Mouse (Mus musculus): Measurements from ENCODE around the gene Fam151b. TPM values are rescaled to one million over a fixed set of nuclear protein-coding genes. Genes with fewer than 3 reads are reported as not detected.

Gene Fam151b
- polyA plus RNA-seq (2015; fragmentation: Nextera tagmentation; extraction: Ambion mirVana) = not detected in 2 replicates

GRCm38 (mm10) chr13:92483852-92484463 is at the start of gene Fam151b:
TSS of gene Fam151b (minus strand) at chr13:92484015.
- 6% methylated on average over 19 of the region's 19 CpGs for whole genome bisulfite sequencing
- no peaks in the 10 kb centered on the region for H3K4me1 ChIP-seq (ENCODE audit: control insufficient read depth, insufficient read depth, low read length)
- no peaks in the 10 kb centered on the region for H3K27me3 ChIP-seq (replicated peaks; ENCODE audit: control insufficient read depth, insufficient read depth, low read length)
- H3K27ac ChIP-seq (ENCODE audit: low read length) = 0 out of 2 replicates have a peak within 1 kb of the TSS, but pooled peaks have one; percentile 6
- H3K4me2 ChIP-seq (ENCODE audit: low read depth, low read length) = peak within 1 kb of the TSS; percentile 59
- peak; percentile 100 for ATAC-seq
- peak within 1 kb of the TSS; percentile 56 for H3K4me3 ChIP-seq (ENCODE audit: low read length)
- H3K9me3 ChIP-seq (ENCODE audit: control insufficient read depth, low read length) = no peaks in the 10 kb centered on the region
- H3K9ac ChIP-seq (ENCODE audit: low read depth, low read length) = peak within 1 kb of the TSS; percentile 51
- no peaks in the 10 kb centered on the region for H3K36me3 ChIP-seq (ENCODE audit: control insufficient read depth, insufficient read depth, low read length)

GRCm38 (mm10) chr13:92532216-92532615 is 48.4 kb upstream of the Fam151b start:
- Histone ChIP-seq H3K27ac (ENCODE audit: low read length) (no peak overlapping the region), H3K9ac (ENCODE audit: low read depth, low read length) (no peak overlapping the region), H3K4me2 (ENCODE audit: low read depth, low read length) (no peak overlapping the region), H3K4me3 (ENCODE audit: low read length) (no peak overlapping the region), H3K36me3 (ENCODE audit: control insufficient read depth, insufficient read depth, low read length) (no peaks in the 10 kb centered on the region), H3K27me3 (replicated peaks; ENCODE audit: control insufficient read depth, insufficient read depth, low read length) (no peaks in the 10 kb centered on the region), H3K4me1 (ENCODE audit: control insufficient read depth, insufficient read depth, low read length) (peaks cover 8% of the 10 kb centered on the region), H3K9me3 (ENCODE audit: control insufficient read depth, low read length) (no peaks in the 10 kb centered on the region)
- 44% methylated on average over 2 of the region's 2 CpGs for WGBS
- no peak for ATAC-seq

- no peaks in the 10 kb centered on the region for H3K9me3 ChIP-seq (ENCODE audit: control insufficient read depth, low read length)
- peak overlapping the region; percentile 79 for H3K4me3 ChIP-seq (ENCODE audit: low read length)
- peak overlapping the region; percentile 71 for H3K4me2 ChIP-seq (ENCODE audit: low read depth, low read length)
- 5% methylated on average over 15 of the region's 15 CpGs for WGBS
- H3K9ac ChIP-seq (ENCODE audit: low read depth, low read length) = peak overlapping the region; percentile 85
- no peaks in the 10 kb centered on the region for H3K27me3 ChIP-seq (replicated peaks; ENCODE audit: control insufficient read depth, insufficient read depth, low read length)
- H3K27ac ChIP-seq (ENCODE audit: low read length) = peak overlapping the region; percentile 97
- H3K36me3 ChIP-seq (ENCODE audit: control insufficient read depth, insufficient read depth, low read length) = no peaks in the 10 kb centered on the region
- H3K4me1 ChIP-seq (ENCODE audit: control insufficient read depth, insufficient read depth, low read length) = peaks cover 8% of the 10 kb centered on the region
- ATAC-seq = no peak
Observed at GRCm38 (mm10) chr13:92531237-92531636, 47.4 kb upstream of the Fam151b start.

- Histone ChIP-seq H3K9me3 (ENCODE audit: control insufficient read depth, low read length) (no peaks in the 10 kb centered on the region), H3K4me1 (ENCODE audit: control insufficient read depth, insufficient read depth, low read length) (peaks cover 8% of the 10 kb centered on the region), H3K4me2 (ENCODE audit: low read depth, low read length) (peak within 1 kb of the TSS; percentile 71), H3K27ac (ENCODE audit: low read length) (peak within 1 kb of the TSS; percentile 97), H3K27me3 (replicated peaks; ENCODE audit: control insufficient read depth, insufficient read depth, low read length) (no peaks in the 10 kb centered on the region), H3K4me3 (ENCODE audit: low read length) (peak within 1 kb of the TSS; percentile 79), H3K36me3 (ENCODE audit: control insufficient read depth, insufficient read depth, low read length) (no peaks in the 10 kb centered on the region), H3K9ac (ENCODE audit: low read depth, low read length) (peak within 1 kb of the TSS; percentile 85)
- ATAC-seq = peak; percentile 98
- WGBS = 0% methylated on average over 46 of the region's 46 CpGs
Observed at GRCm38 (mm10) chr13:92530721-92531211, 47.0 kb upstream of the Fam151b start, which contains the start of gene Zfyve16. TSS of gene Zfyve16 (minus strand) at chr13:92530868.

- no peaks in the 10 kb centered on the region for H3K9me3 ChIP-seq (ENCODE audit: control insufficient read depth, low read length)
- ATAC-seq = peak; percentile 93
- peak overlapping the region; percentile 97 for H3K27ac ChIP-seq (ENCODE audit: low read length)
- H3K9ac ChIP-seq (ENCODE audit: low read depth, low read length) = peak overlapping the region; percentile 85
- H3K4me2 ChIP-seq (ENCODE audit: low read depth, low read length) = peak overlapping the region; percentile 71
- peaks cover 8% of the 10 kb centered on the region for H3K4me1 ChIP-seq (ENCODE audit: control insufficient read depth, insufficient read depth, low read length)
- WGBS = 3% methylated on average over 44 of the region's 47 CpGs
- peak overlapping the region; percentile 79 for H3K4me3 ChIP-seq (ENCODE audit: low read length)
- no peaks in the 10 kb centered on the region for H3K27me3 ChIP-seq (replicated peaks; ENCODE audit: control insufficient read depth, insufficient read depth, low read length)
- H3K36me3 ChIP-seq (ENCODE audit: control insufficient read depth, insufficient read depth, low read length) = no peaks in the 10 kb centered on the region
Observed at GRCm38 (mm10) chr13:92529828-92530720, 46.3 kb upstream of the Fam151b start.

GRCm38 (mm10) chr13:92523178-92523813 is 39.5 kb upstream of the Fam151b start:
- H3K9ac ChIP-seq (ENCODE audit: low read depth, low read length) = no peak overlapping the region
- no peak for ATAC-seq
- peaks cover 5% of the 10 kb centered on the region for H3K36me3 ChIP-seq (ENCODE audit: control insufficient read depth, insufficient read depth, low read length)
- H3K4me2 ChIP-seq (ENCODE audit: low read depth, low read length) = no peak overlapping the region
- H3K27me3 ChIP-seq (replicated peaks; ENCODE audit: control insufficient read depth, insufficient read depth, low read length) = no peaks in the 10 kb centered on the region
- H3K4me3 ChIP-seq (ENCODE audit: low read length) = no peak overlapping the region
- 85% methylated on average over 5 of the region's 5 CpGs for WGBS
- no peaks in the 10 kb centered on the region for H3K4me1 ChIP-seq (ENCODE audit: control insufficient read depth, insufficient read depth, low read length)
- H3K27ac ChIP-seq (ENCODE audit: low read length) = no peak overlapping the region
- H3K9me3 ChIP-seq (ENCODE audit: control insufficient read depth, low read length) = no peaks in the 10 kb centered on the region

GRCm38 (mm10) chr13:92504871-92505270 is 21.1 kb upstream of the Fam151b start:
- H3K4me1 ChIP-seq (ENCODE audit: control insufficient read depth, insufficient read depth, low read length) = no peaks in the 10 kb centered on the region
- H3K36me3 ChIP-seq (ENCODE audit: control insufficient read depth, insufficient read depth, low read length) = no peaks in the 10 kb centered on the region
- no peaks in the 10 kb centered on the region for H3K9me3 ChIP-seq (ENCODE audit: control insufficient read depth, low read length)
- no peaks in the 10 kb centered on the region for H3K27me3 ChIP-seq (replicated peaks; ENCODE audit: control insufficient read depth, insufficient read depth, low read length)
- no peak overlapping the region for H3K4me2 ChIP-seq (ENCODE audit: low read depth, low read length)
- no peak overlapping the region for H3K9ac ChIP-seq (ENCODE audit: low read depth, low read length)
- no peak overlapping the region for H3K4me3 ChIP-seq (ENCODE audit: low read length)
- WGBS = 84% methylated on average over 12 of the region's 12 CpGs
- ATAC-seq = no peak
- H3K27ac ChIP-seq (ENCODE audit: low read length) = no peak overlapping the region

- Histone ChIP-seq H3K36me3 (ENCODE audit: control insufficient read depth, insufficient read depth, low read length) (no peaks in the 10 kb centered on the region), H3K27ac (ENCODE audit: low read length) (no peak overlapping the region), H3K4me3 (ENCODE audit: low read length) (no peak overlapping the region), H3K9ac (ENCODE audit: low read depth, low read length) (no peak overlapping the region), H3K9me3 (ENCODE audit: control insufficient read depth, low read length) (no peaks in the 10 kb centered on the region), H3K27me3 (replicated peaks; ENCODE audit: control insufficient read depth, insufficient read depth, low read length) (no peaks in the 10 kb centered on the region), H3K4me2 (ENCODE audit: low read depth, low read length) (no peak overlapping the region), H3K4me1 (ENCODE audit: control insufficient read depth, insufficient read depth, low read length) (no peaks in the 10 kb centered on the region)
- 83% methylated on average over 1 of the region's 1 CpGs for WGBS
- no peak for ATAC-seq
Observed at GRCm38 (mm10) chr13:92491923-92492322, 8.1 kb upstream of the Fam151b start.

GRCm38 (mm10) chr13:92490817-92491216 is 7.0 kb upstream of the Fam151b start:
- Histone ChIP-seq H3K4me1 (ENCODE audit: control insufficient read depth, insufficient read depth, low read length) (no peaks in the 10 kb centered on the region), H3K9me3 (ENCODE audit: control insufficient read depth, low read length) (no peaks in the 10 kb centered on the region), H3K27me3 (replicated peaks; ENCODE audit: control insufficient read depth, insufficient read depth, low read length) (no peaks in the 10 kb centered on the region), H3K27ac (ENCODE audit: low read length) (no peak overlapping the region), H3K4me3 (ENCODE audit: low read length) (no peak overlapping the region), H3K4me2 (ENCODE audit: low read depth, low read length) (no peak overlapping the region), H3K9ac (ENCODE audit: low read depth, low read length) (no peak overlapping the region), H3K36me3 (ENCODE audit: control insufficient read depth, insufficient read depth, low read length) (no peaks in the 10 kb centered on the region)
- 75% methylated on average over 4 of the region's 4 CpGs for WGBS
- ATAC-seq = peak; percentile 70

Measured in intestine, embryonic 16.5 days (tissue).